Mouse (Mus musculus): ENCODE measurements around the gene Tsga8. TPM values are rescaled to one million over a fixed set of nuclear protein-coding genes. Genes with fewer than 3 reads are reported as not detected.

Gene Tsga8
- not detected in 2 replicates for polyA plus RNA-seq (2012; rRNA removed; ENCODE audit: low replicate concordance)

DNA sequence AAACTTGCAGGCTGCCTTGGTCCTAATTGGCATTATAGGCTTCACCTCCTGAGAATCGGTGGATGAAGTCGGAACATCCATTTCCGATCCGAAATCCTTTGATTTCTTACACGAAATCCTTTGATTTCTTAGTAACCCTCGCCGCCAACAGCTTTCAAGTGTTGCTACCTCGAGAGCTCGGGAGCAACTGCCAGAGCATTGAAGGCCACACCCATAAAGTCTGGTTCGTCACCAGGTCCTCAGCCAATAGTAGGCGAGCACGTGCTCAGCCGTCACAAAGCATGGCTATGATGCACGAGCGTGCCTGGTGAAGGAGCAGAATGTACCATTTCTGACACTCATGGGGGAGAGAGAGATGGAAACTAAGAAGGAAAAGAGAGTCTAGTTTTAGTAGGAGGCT is at the start of gene Tsga8:
Gene Tsga8 (minus strand): TSS at position 327 of the 400 bp plus-strand sequence.

Data from duodenum, adult 2 months (tissue).